Mouse (Mus musculus): ENCODE measurements around the gene Zfp362. TPM values are rescaled to one million over a fixed set of nuclear protein-coding genes. Genes with fewer than 3 reads are reported as not detected.

Gene Zfp362
- polyA plus RNA-seq, 1 experiment from 2014 or later: 29.8 TPM

DNA sequence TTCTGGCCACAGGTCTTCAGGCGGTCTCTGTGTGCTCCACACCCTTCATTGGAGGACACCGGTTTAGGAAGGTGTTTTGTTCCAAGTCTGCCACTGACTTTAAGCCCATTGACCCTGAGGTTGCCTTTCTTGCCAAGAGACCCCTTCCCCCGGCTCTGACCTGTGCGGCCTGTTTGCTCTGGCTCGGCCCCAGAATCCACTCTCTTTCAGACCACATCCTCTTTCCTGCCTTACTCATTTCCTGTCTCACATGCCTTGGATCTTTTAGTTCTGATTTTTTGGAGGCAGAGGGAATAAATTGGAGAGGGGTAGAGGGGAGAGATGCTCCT is 76.2 kb downstream of the Zfp362 start:
- peak overlapping the region; percentile 58 for H3K27ac ChIP-seq (ENCODE audit: low read depth, low read length)
- H3K4me1 ChIP-seq (ENCODE audit: control insufficient read depth, insufficient read depth, low read depth, low read length): peaks cover 61% of the 10 kb centered on the region
- H3K9ac ChIP-seq (ENCODE audit: low read depth, low read length): peak overlapping the region; percentile 98
- no peak for ATAC-seq
- peak overlapping the region; percentile 63 for H3K4me2 ChIP-seq (ENCODE audit: low read length)
- 12% methylated on average over 5 of the region's 5 CpGs for WGBS
- H3K4me3 ChIP-seq (ENCODE audit: low read length): peak overlapping the region; percentile 87
- H3K36me3 ChIP-seq (ENCODE audit: control insufficient read depth, insufficient read depth, low read length): peaks cover 4% of the 10 kb centered on the region; the same call in 1 of the 2 replicates
- no peaks in the 10 kb centered on the region for H3K27me3 ChIP-seq (replicated peaks; ENCODE audit: control insufficient read depth, insufficient read depth, low read length)
- no peaks in the 10 kb centered on the region for H3K9me3 ChIP-seq (ENCODE audit: control insufficient read depth, low read length)

- Histone ChIP-seq H3K9ac (ENCODE audit: low read depth, low read length) (peak overlapping the region; percentile 98), H3K4me3 (ENCODE audit: low read length) (peak overlapping the region; percentile 87), H3K27me3 (replicated peaks; ENCODE audit: control insufficient read depth, insufficient read depth, low read length) (no peaks in the 10 kb centered on the region), H3K9me3 (ENCODE audit: control insufficient read depth, low read length) (no peaks in the 10 kb centered on the region), H3K27ac (ENCODE audit: low read depth, low read length) (peak overlapping the region; percentile 58), H3K4me2 (ENCODE audit: low read length) (peak overlapping the region; percentile 63), H3K36me3 (ENCODE audit: control insufficient read depth, insufficient read depth, low read length) (peaks cover 4% of the 10 kb centered on the region; the same call in 1 of the 2 replicates), H3K4me1 (ENCODE audit: control insufficient read depth, insufficient read depth, low read depth, low read length) (peaks cover 56% of the 10 kb centered on the region)
- peak; percentile 32 for ATAC-seq
- WGBS: 3% methylated on average over 15 of the region's 15 CpGs
These were observed 76.7 kb downstream of the Zfp362 start for GRCm38 (mm10) chr4:128729033-128729708.

DNA sequence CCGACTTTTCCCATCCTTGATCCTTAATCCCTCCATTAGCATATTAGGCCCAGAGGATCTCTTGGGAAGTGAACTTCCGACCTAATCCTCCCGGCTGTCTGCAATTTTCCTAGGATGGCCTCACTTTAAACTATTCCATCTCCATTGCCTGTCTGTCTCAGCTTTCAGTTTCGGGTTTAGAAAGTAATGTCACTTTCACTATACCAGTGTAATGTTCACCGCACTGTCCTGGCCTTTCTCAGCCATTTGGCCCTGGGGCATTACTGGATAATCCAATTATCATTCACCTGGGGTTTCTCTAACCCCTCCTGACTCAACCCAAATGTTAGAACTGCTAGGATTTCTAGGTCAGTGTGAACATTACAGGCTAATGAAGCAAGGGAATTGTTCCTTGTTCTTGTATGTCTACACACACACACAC is 77.4 kb downstream of the Zfp362 start:
- Histone ChIP-seq H3K27ac (ENCODE audit: low read depth, low read length) (peak overlapping the region; percentile 97), H3K9ac (ENCODE audit: low read depth, low read length) (peak overlapping the region; percentile 98), H3K4me3 (ENCODE audit: low read length) (peak overlapping the region; percentile 87), H3K36me3 (ENCODE audit: control insufficient read depth, insufficient read depth, low read length) (peaks cover 4% of the 10 kb centered on the region; the same call in 1 of the 2 replicates), H3K4me1 (ENCODE audit: control insufficient read depth, insufficient read depth, low read depth, low read length) (peaks cover 49% of the 10 kb centered on the region), H3K27me3 (replicated peaks; ENCODE audit: control insufficient read depth, insufficient read depth, low read length) (no peaks in the 10 kb centered on the region), H3K4me2 (ENCODE audit: low read length) (peak overlapping the region; percentile 63), H3K9me3 (ENCODE audit: control insufficient read depth, low read length) (no peaks in the 10 kb centered on the region)
- ATAC-seq: no peak
- under 1% methylated on average over 5 of the region's 5 CpGs for WGBS

GRCm38 (mm10) chr4:128727721-128728430 is 78.0 kb downstream of the Zfp362 start:
- peaks cover 44% of the 10 kb centered on the region for H3K4me1 ChIP-seq (ENCODE audit: control insufficient read depth, insufficient read depth, low read depth, low read length)
- peak; percentile 56 for ATAC-seq
- under 1% methylated on average over 44 of the region's 65 CpGs for WGBS
- peak overlapping the region; percentile 87 for H3K4me3 ChIP-seq (ENCODE audit: low read length)
- H3K27ac ChIP-seq (ENCODE audit: low read depth, low read length): peak overlapping the region; percentile 97
- H3K4me2 ChIP-seq (ENCODE audit: low read length): peak overlapping the region; percentile 63
- no peaks in the 10 kb centered on the region for H3K27me3 ChIP-seq (replicated peaks; ENCODE audit: control insufficient read depth, insufficient read depth, low read length)
- H3K36me3 ChIP-seq (ENCODE audit: control insufficient read depth, insufficient read depth, low read length): peaks cover 4% of the 10 kb centered on the region; the same call in 1 of the 2 replicates
- H3K9ac ChIP-seq (ENCODE audit: low read depth, low read length): peak overlapping the region; percentile 98
- no peaks in the 10 kb centered on the region for H3K9me3 ChIP-seq (ENCODE audit: control insufficient read depth, low read length)

DNA sequence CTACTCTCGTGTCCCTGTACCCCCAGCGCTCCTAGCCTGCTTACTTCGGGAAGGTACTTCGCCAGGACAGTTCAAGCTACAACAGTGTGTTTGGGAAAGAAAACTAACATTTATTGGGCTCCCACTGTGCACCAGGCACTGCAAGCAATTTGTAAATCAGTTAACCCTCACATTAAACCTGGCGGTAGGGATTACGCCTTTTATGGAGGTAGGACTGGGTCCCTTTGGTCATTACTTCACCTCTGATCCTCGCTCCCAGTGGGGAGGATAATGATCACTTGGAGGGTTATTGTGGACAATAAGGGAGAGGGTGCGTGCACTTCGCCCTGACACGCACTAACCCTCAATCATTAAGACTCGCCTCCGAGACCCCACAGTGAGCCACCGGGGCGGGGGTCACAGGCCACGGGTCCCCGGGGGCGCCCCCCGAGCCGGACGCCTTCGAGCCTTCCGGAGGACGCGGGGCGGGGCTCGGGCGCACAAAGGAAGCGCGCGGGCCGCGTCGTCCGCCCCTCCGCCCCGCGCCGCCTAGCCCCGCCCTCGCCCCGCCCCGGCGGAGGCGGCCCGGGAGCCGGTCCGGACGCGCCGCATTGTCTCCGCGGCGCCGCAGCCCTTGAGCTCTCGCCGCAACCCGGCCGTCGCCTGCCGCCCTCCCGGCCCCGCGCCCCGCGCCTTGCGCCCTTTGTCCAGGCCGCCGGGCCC is 78.7 kb downstream of the Zfp362 start:
- H3K4me3 ChIP-seq (ENCODE audit: low read length): peak overlapping the region; percentile 87
- 7% methylated on average over 17 of the region's 68 CpGs for WGBS
- H3K9me3 ChIP-seq (ENCODE audit: control insufficient read depth, low read length): no peaks in the 10 kb centered on the region
- H3K36me3 ChIP-seq (ENCODE audit: control insufficient read depth, insufficient read depth, low read length): peaks cover 4% of the 10 kb centered on the region; the same call in 1 of the 2 replicates
- peak overlapping the region; percentile 63 for H3K4me2 ChIP-seq (ENCODE audit: low read length)
- H3K27me3 ChIP-seq (replicated peaks; ENCODE audit: control insufficient read depth, insufficient read depth, low read length): no peaks in the 10 kb centered on the region
- peak overlapping the region; percentile 97 for H3K27ac ChIP-seq (ENCODE audit: low read depth, low read length)
- ATAC-seq: peak; percentile 91
- H3K4me1 ChIP-seq (ENCODE audit: control insufficient read depth, insufficient read depth, low read depth, low read length): peaks cover 42% of the 10 kb centered on the region
- H3K9ac ChIP-seq (ENCODE audit: low read depth, low read length): peak overlapping the region; percentile 98

DNA sequence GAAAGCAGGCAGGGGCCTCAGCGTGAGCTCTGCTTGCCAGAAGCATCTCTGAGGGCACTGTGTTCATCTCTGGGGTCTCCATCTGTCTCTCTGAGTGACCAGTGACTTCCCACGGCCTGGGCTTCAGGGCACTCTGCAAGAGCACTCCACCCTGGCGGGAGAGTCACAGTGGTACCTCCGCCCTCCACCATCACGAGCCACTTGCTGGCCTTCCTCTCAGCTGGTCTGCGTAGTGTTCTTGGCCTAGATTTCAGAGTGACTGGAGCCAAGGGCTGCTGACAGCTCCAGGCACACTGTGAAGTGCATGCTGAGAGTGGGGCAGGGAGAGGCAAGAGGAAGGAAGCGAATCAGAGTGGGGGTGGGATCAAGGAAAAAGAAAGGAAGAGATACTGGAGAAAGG is 81.8 kb downstream of the Zfp362 start:
- 58% methylated on average over 7 of the region's 7 CpGs for WGBS
- no peak overlapping the region for H3K9ac ChIP-seq (ENCODE audit: low read depth, low read length)
- H3K27me3 ChIP-seq (replicated peaks; ENCODE audit: control insufficient read depth, insufficient read depth, low read length): no peaks in the 10 kb centered on the region
- H3K36me3 ChIP-seq (ENCODE audit: control insufficient read depth, insufficient read depth, low read length): no peaks in the 10 kb centered on the region
- no peaks in the 10 kb centered on the region for H3K9me3 ChIP-seq (ENCODE audit: control insufficient read depth, low read length)
- peaks cover 33% of the 10 kb centered on the region for H3K4me1 ChIP-seq (ENCODE audit: control insufficient read depth, insufficient read depth, low read depth, low read length)
- H3K4me3 ChIP-seq (ENCODE audit: low read length): no peak overlapping the region
- H3K27ac ChIP-seq (ENCODE audit: low read depth, low read length): no peak overlapping the region; the same call in 1 of the 2 replicates
- no peak for ATAC-seq
- H3K4me2 ChIP-seq (ENCODE audit: low read length): no peak overlapping the region

DNA sequence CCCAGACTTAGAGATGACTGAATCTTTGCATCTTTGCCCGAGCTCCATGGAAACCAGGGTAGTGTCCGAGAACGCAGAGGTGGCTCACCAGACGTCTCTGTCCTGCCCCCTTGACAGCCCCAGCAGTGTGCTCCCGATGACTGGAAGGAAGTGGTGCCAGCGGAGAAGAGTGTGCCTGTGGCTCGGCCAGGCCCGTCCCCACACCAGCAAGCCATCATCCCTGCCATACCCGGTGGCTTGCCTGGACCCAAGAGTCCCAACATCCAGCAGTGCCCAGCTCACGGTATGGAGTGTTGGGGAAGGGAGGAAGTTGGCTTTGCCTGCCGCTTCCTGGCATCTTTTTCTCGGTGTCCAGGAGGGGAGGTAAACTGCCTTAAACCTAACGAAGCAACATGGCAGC is 82.4 kb downstream of the Zfp362 start:
- Histone ChIP-seq H3K4me2 (ENCODE audit: low read length) (no peak overlapping the region), H3K9ac (ENCODE audit: low read depth, low read length) (no peak overlapping the region), H3K4me3 (ENCODE audit: low read length) (no peak overlapping the region), H3K9me3 (ENCODE audit: control insufficient read depth, low read length) (no peaks in the 10 kb centered on the region), H3K27me3 (replicated peaks; ENCODE audit: control insufficient read depth, insufficient read depth, low read length) (no peaks in the 10 kb centered on the region), H3K36me3 (ENCODE audit: control insufficient read depth, insufficient read depth, low read length) (no peaks in the 10 kb centered on the region), H3K4me1 (ENCODE audit: control insufficient read depth, insufficient read depth, low read depth, low read length) (peaks cover 27% of the 10 kb centered on the region), H3K27ac (ENCODE audit: low read depth, low read length) (no peak overlapping the region)
- ATAC-seq: no peak
- 73% methylated on average over 13 of the region's 13 CpGs for WGBS
